Mouse (Mus musculus) midbrain, postnatal 0 days (tissue): ENCODE measurements around the gene Crtam. TPM values are rescaled to one million over a fixed set of nuclear protein-coding genes. Genes with fewer than 3 reads are reported as not detected.

ENCODE experiments used
- ATAC-seq: fragments of 200-750 bp; cut with Nextera tagmentation; 2 replicates; pipeline ENCODE4 v1.8.0; 2017; ENCODE audit warnings: moderate number of reproducible peaks, mild to moderate bottlenecking, moderate TSS enrichment, moderate library complexity; ENCODE audit not compliant: low FRiP score
- DNase-seq: peaks from one replicate; pipeline ENCODE4 v3.0.0-alpha.2; 2015; ENCODE audit warnings: low spot score
- H3K27ac ChIP-seq: fragments of 300-500 bp; sonication (generic); 2 replicates; pipeline ENCODE4 v1.5.1; 2014; ENCODE audit warnings: low read depth, mild to moderate bottlenecking, low read length, mixed read lengths
- H3K27me3 ChIP-seq: fragments of 300-500 bp; sonication (generic); 2 replicates; pipeline ENCODE4 v1.6.1; 2014; ENCODE audit warnings: low read length, control low read depth, mixed read lengths; ENCODE audit not compliant: insufficient read depth
- H3K36me3 ChIP-seq: fragments of 300-500 bp; sonication (generic); 2 replicates; pipeline ENCODE4 v1.6.1; 2014; ENCODE audit warnings: low read length, control low read depth, mixed read lengths; ENCODE audit not compliant: insufficient read depth
- H3K4me1 ChIP-seq: fragments of 300-500 bp; sonication (generic); 2 replicates; pipeline ENCODE4 v1.6.1; 2014; ENCODE audit warnings: mild to moderate bottlenecking, control low read depth, antibody characterized with exemption, low read length, mixed read lengths; ENCODE audit not compliant: insufficient read depth
- H3K4me2 ChIP-seq: fragments of 300-500 bp; sonication (generic); 2 replicates; pipeline ENCODE4 v1.6.1; 2014; ENCODE audit warnings: low read depth, mild to moderate bottlenecking, low read length, mixed read lengths; ENCODE audit not compliant: poor library complexity, severe bottlenecking
- H3K4me3 ChIP-seq: fragments of 300-500 bp; sonication (generic); 2 replicates; pipeline ENCODE4 v1.5.1; 2014; ENCODE audit warnings: low read depth, mild to moderate bottlenecking, low read length, moderate library complexity
- H3K9ac ChIP-seq: fragments of 300-500 bp; sonication (generic); replicated peaks from 2 replicates; pipeline ENCODE4 v1.6.1; 2014; ENCODE audit warnings: mild to moderate bottlenecking, low read length, moderate library complexity, mixed read lengths; ENCODE audit not compliant: poor library complexity, severe bottlenecking
- H3K9me3 ChIP-seq: fragments of 300-500 bp; sonication (generic); 2 replicates; pipeline ENCODE4 v1.6.1; 2016; ENCODE audit warnings: low read length, control low read depth
- CTCF ChIP-seq: IDR thresholded peaks from 2 replicates; pipeline ENCODE4 v1.5.1; 2016; ENCODE audit warnings: antibody characterized with exemption, mild to moderate bottlenecking
- WGBS: fragments of 180-500 bp; shearing (Covaris S2); extraction: QIAGEN DNeasy Blood & Tissue Kit; methylation state at CpG from one replicate; pipeline ENCODE4 v1.1.7; 2014; 5-methylcytosine and 5-hydroxymethylcytosine counted together
- polyA plus RNA-seq: library from polyadenylated mRNA; unstranded; fragments of >200 nt; fragmentation: Nextera tagmentation; extraction: Ambion mirVana; gene quantifications from 2 replicates; pipeline ENCODE4 v1.2.1, GENCODE M21; 2015
- total RNA-seq: library from RNA; depleted of rRNA; stranded (reverse); fragments of >200 nt; gene quantifications from 2 replicates; pipeline ENCODE4 v1.2.3, GENCODE M21; 2014

The Crtam gene
- total and polyA plus RNA-seq, 2 experiments from 2014 or later: 0.05 to 0.37 TPM

DNA sequence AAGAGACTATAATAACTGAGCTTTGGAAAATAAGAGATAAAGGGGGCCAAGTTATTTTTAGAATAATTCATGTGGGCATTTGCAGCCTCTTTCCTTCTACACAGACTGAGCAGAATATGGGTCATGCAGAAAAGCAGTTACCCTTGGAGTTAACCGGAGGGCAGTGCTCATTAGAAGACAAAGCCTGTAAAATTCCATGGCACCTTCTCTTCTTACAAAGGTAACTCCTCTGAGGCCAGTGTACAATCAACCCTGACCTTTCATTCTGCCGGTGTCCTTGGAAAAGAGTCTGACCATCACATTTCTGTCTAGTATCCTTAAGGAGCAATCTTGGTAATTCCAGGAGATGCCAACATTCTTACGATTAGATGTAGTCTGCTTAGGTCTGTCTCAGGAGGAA lies 37.0 kb upstream of the Crtam start:
- Histone ChIP-seq H3K27ac (no peak overlapping the region; the same call in 1 of the 2 replicates), H3K36me3 (peaks cover 10% of the 10 kb centered on the region; the same call in 1 of the 2 replicates), H3K4me2 (no peak overlapping the region), H3K4me3 (no peak overlapping the region), H3K9me3 (no peaks in the 10 kb centered on the region), H3K27me3 (no peaks in the 10 kb centered on the region), H3K4me1 (no peaks in the 10 kb centered on the region), H3K9ac (no peak overlapping the region)
- ATAC-seq: no peak
- DNase-seq: no peak
- no peak for TF ChIP-seq CTCF
- 85% methylated on average over 3 of the region's 3 CpGs for WGBS

DNA sequence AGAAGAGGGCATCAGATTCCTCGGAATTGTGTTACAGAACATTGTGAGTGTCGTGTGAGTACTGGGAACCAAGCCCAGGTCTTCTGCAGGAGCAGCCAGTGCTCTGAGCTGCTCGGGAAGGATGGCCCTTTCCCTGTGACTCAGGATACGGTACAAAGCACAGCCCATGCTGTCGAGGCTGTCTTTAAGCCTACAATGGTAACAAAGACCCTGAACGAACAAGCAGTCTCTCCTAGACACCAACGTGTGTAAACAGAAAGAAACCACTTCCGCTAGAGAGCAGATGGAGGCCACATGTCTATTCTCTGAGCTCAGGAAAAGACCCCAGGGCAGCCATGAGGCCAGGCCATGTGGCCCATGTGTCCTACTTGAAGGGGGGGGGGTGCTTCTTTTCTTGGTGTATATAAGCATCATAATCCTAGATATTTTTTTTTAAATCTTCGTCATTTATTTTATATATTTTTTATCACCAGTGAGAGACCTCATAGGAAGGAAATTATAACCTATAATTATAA lies 33.8 kb upstream of the Crtam start:
- TF ChIP-seq CTCF: no peak
- no peak overlapping the region for H3K4me3 ChIP-seq
- H3K4me1 ChIP-seq: no peaks in the 10 kb centered on the region
- no peaks in the 10 kb centered on the region for H3K9me3 ChIP-seq
- peaks cover 14% of the 10 kb centered on the region; the same call in 1 of the 2 replicates for H3K36me3 ChIP-seq
- 63% methylated on average over 9 of the region's 9 CpGs for WGBS
- H3K27me3 ChIP-seq: no peaks in the 10 kb centered on the region
- no peak overlapping the region for H3K4me2 ChIP-seq
- H3K27ac ChIP-seq: no peak overlapping the region
- H3K9ac ChIP-seq: no peak overlapping the region
- ATAC-seq (no peak), DNase-seq (no peak)

DNA sequence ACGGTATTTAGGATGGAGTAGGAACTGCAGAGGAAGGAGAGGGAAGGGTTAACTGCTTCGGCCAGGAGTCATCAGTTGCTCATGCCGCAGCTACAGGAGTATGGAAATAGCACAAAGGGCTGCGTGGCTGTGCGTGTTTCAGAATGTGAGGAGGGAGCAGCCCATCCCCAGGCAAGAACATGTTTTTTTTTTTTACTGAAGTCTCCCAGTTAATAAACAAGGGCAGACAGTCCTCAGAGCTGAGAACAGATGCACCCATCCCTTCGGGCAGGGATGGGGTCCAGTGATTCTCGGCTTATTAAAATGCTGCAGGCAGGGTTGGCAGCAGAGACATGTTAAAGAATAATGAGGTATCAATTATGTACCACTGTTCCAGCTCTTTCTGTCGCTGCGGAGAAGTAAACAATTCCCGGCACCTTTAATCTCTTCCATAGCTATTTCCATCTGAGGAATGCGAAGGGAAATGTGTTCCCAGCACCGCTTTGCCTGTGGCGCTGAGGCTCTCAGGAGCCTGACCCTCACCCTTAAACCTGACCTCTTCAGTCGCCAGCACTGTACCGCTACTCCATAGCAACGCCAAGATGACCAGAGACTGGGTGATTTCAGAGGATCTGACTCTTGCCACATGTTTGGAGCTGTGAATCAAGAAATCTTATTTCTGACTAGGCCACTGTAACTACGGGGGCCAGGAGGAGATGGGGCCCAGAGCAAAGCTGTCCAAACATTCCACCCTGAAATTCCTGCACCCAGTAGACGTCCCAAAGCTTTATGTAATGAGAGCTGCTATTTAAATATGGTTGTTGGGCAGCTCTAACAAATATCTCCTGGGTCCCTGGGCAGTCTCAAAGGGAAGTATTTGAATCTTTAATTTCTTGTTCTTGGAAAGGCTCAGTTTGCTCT lies 27.4 kb upstream of the Crtam start:
- Histone ChIP-seq H3K4me2 (0 out of 2 replicates have a peak overlapping the region, but pooled peaks have one; percentile 18), H3K4me3 (no peak overlapping the region), H3K9ac (peak overlapping the region; percentile 4; the same call in 1 of the 2 replicates), H3K9me3 (no peaks in the 10 kb centered on the region), H3K27me3 (no peaks in the 10 kb centered on the region), H3K27ac (peak overlapping the region; percentile 79), H3K4me1 (peaks cover 9% of the 10 kb centered on the region; the same call in 1 of the 2 replicates), H3K36me3 (peaks cover 3% of the 10 kb centered on the region; the same call in 1 of the 2 replicates)
- WGBS: 25% methylated on average over 18 of the region's 18 CpGs
- ATAC-seq (peak; percentile 52; the same call in 1 of the 2 replicates), DNase-seq (peak; percentile 68)
- no peak for TF ChIP-seq CTCF

DNA sequence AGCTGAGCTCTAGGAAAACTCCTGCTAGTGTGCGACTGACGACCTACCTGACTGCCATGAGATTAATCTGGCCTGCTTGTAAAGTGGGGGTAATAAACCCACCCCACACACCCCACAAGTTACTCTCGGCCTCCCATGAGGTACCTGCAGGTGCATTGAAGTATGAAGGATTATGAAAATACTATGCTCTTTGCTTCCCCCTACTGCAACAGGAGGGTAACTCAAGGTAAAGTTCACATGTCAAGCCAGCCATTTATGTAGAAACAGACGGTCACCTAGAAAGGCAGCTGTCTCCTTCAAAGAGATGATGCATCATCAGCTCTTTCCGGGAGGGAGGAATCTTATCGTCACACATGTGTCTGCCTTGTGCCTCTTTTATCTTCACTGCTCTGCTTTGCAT lies 25.4 kb upstream of the Crtam start:
- no peak overlapping the region for H3K27ac ChIP-seq
- no peak overlapping the region for H3K9ac ChIP-seq
- DNase-seq (no peak), ATAC-seq (no peak)
- peak; percentile 63 for TF ChIP-seq CTCF
- no peak overlapping the region for H3K4me3 ChIP-seq
- WGBS: 82% methylated on average over 6 of the region's 6 CpGs
- H3K4me1 ChIP-seq: peaks cover 9% of the 10 kb centered on the region; the same call in 1 of the 2 replicates
- H3K36me3 ChIP-seq: no peaks in the 10 kb centered on the region; the same call in 1 of the 2 replicates
- H3K4me2 ChIP-seq: no peak overlapping the region
- no peaks in the 10 kb centered on the region for H3K27me3 ChIP-seq
- no peaks in the 10 kb centered on the region for H3K9me3 ChIP-seq

DNA sequence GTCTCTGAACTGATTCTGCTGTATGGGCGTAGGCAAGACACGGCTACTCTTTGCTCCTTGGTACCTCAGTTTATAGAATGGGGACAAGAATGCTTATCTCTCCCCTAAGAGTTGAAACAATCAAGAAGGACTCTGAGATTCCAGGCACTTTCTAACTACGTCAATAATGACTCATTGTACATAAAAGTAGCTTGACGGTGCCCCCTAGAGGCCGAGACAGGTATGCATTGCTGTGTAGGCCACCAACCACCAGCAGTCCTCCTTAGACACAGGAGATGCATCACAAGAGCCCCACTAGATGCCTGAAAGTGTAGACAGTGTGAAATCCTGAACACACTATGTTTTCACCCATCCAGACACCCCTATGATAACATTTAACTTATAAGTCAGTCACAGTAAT lies 24.0 kb upstream of the Crtam start:
- DNase-seq (peak; percentile 74), ATAC-seq (no peak)
- 47% methylated on average over 5 of the region's 5 CpGs for WGBS
- peak; percentile 74 for TF ChIP-seq CTCF
- Histone ChIP-seq H3K4me2 (no peak overlapping the region), H3K4me1 (peaks cover 9% of the 10 kb centered on the region; the same call in 1 of the 2 replicates), H3K36me3 (peaks cover 3% of the 10 kb centered on the region; the same call in 1 of the 2 replicates), H3K4me3 (no peak overlapping the region), H3K27ac (no peak overlapping the region), H3K9ac (no peak overlapping the region), H3K9me3 (no peaks in the 10 kb centered on the region), H3K27me3 (no peaks in the 10 kb centered on the region)

DNA sequence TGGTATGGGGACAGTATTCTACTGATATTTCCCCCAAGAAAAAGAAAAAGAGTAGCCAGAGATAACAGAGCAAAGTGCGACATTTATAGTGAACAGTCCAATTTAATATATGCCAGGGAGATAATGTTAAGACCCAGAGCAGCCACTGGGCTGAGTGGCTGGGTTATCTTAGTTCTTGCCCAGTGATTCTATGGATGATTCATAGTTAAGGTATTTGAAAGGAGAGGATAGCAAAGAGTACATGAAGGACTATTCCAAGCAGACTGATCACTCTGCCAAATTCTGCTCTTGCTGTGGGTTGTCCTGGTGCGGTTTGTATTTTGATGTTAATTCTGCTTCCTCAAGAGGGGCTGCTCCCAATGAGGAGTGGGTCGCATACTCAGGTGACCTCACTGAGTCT lies 17.3 kb upstream of the Crtam start:
- no peak overlapping the region for H3K27ac ChIP-seq
- no peak for TF ChIP-seq CTCF
- no peaks in the 10 kb centered on the region for H3K4me1 ChIP-seq
- 74% methylated on average over 3 of the region's 3 CpGs for WGBS
- DNase-seq: no peak
- H3K4me3 ChIP-seq: no peak overlapping the region
- H3K4me2 ChIP-seq: no peak overlapping the region
- H3K9me3 ChIP-seq: no peaks in the 10 kb centered on the region
- no peak for ATAC-seq
- H3K27me3 ChIP-seq: no peaks in the 10 kb centered on the region
- no peak overlapping the region for H3K9ac ChIP-seq
- peaks cover 9% of the 10 kb centered on the region for H3K36me3 ChIP-seq
